Mouse (Mus musculus) lung, postnatal 0 days (tissue): ENCODE data around the gene Gm15056.

Experiments used
- CTCF ChIP-seq: IDR thresholded peaks from 2 replicates; pipeline ENCODE4 v1.5.1; 2016; ENCODE audit warnings: antibody characterized with exemption, mild to moderate bottlenecking
- EP300 ChIP-seq: IDR thresholded peaks from 2 replicates; pipeline ENCODE4 v1.6.1; 2016; ENCODE audit warnings: antibody characterized with exemption, mild to moderate bottlenecking, control low read depth

DNA sequence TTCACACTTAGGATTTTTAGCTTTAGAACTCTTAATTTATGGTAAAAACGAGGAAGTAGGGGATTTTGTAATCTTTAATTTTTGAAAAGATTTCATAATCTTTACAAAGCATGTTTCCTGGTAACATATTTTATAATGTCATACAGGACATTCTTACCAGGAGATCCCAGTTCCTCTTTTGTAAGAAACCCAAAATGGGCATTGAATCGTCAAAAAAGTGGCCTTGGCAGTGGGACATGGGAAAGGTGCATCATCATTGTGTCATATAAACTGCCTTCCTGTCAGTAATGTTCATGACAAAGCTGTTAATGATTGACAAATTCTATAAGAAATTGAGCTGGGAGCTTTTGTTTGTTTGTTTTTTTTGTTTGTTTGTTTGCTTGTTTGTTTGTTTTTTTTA is 5.8 kb upstream of the Gm15056 start:
- TF ChIP-seq EP300 (no peak), CTCF (no peak)
